Mouse (Mus musculus): ENCODE data around the gene Pitx2. TPM values are rescaled to one million over a fixed set of nuclear protein-coding genes. Genes with fewer than 3 reads are reported as not detected.

The Pitx2 gene
- polyA plus RNA-seq, 1 experiment from 2014 or later = 1.8 TPM

- no peak overlapping the region for H3K27ac ChIP-seq (replicated peaks)
- ATAC-seq (replicated peaks) = peak; percentile 26; the same call in 1 of the 2 replicates
- no peaks in the 10 kb centered on the region for H3K9me3 ChIP-seq
- H3K4me1 ChIP-seq = peaks cover 31% of the 10 kb centered on the region
- no peaks in the 10 kb centered on the region for H3K36me3 ChIP-seq
- peak overlapping the region; percentile 14; the same call in 1 of the 2 replicates for H3K9ac ChIP-seq (replicated peaks)
- H3K4me3 ChIP-seq = peak overlapping the region; percentile 44
- H3K4me2 ChIP-seq (replicated peaks) = peak overlapping the region; percentile 72
- H3K27me3 ChIP-seq = peaks cover 82% of the 10 kb centered on the region
- WGBS = under 1% methylated on average over 34 of the region's 34 CpGs
Observed at GRCm38 (mm10) chr3:129214146-129214665, 14.5 kb downstream of the Pitx2 start.

GRCm38 (mm10) chr3:129214666-129215161 is 15.0 kb downstream of the Pitx2 start:
- Histone ChIP-seq H3K27me3 (peaks cover 82% of the 10 kb centered on the region), H3K4me3 (peak overlapping the region; percentile 44)

GRCm38 (mm10) chr3:129215241-129215750 is 15.6 kb downstream of the Pitx2 start:
- peaks cover 31% of the 10 kb centered on the region for H3K4me1 ChIP-seq
- H3K9me3 ChIP-seq = no peaks in the 10 kb centered on the region
- H3K27me3 ChIP-seq = peaks cover 82% of the 10 kb centered on the region
- no peaks in the 10 kb centered on the region for H3K36me3 ChIP-seq
- no peak for ATAC-seq (replicated peaks)
- no peak overlapping the region for H3K4me2 ChIP-seq (replicated peaks)
- 1% methylated on average over 26 of the region's 26 CpGs for WGBS
- H3K27ac ChIP-seq (replicated peaks) = no peak overlapping the region
- no peak overlapping the region for H3K4me3 ChIP-seq
- no peak overlapping the region for H3K9ac ChIP-seq (replicated peaks)

More at GRCm38 (mm10) chr3:129214666-129215161, 15.0 kb downstream of the Pitx2 start:
- Histone ChIP-seq H3K27ac (replicated peaks) (no peak overlapping the region), H3K9ac (replicated peaks) (0 out of 2 replicates have a peak overlapping the region, but pooled peaks have one; percentile 14), H3K9me3 (no peaks in the 10 kb centered on the region), H3K4me2 (replicated peaks) (peak overlapping the region; percentile 72), H3K4me1 (peaks cover 31% of the 10 kb centered on the region), H3K36me3 (no peaks in the 10 kb centered on the region)
- no peak for ATAC-seq (replicated peaks)
- WGBS = under 1% methylated on average over 31 of the region's 31 CpGs

- Histone ChIP-seq H3K27ac (replicated peaks) (no peak overlapping the region), H3K9ac (replicated peaks) (no peak overlapping the region), H3K4me3 (no peak overlapping the region), H3K4me1 (peaks cover 31% of the 10 kb centered on the region), H3K36me3 (no peaks in the 10 kb centered on the region), H3K4me2 (replicated peaks) (no peak overlapping the region), H3K27me3 (peaks cover 79% of the 10 kb centered on the region), H3K9me3 (no peaks in the 10 kb centered on the region)
- under 1% methylated on average over 35 of the region's 35 CpGs for WGBS
- ATAC-seq (replicated peaks) = no peak
Observed at GRCm38 (mm10) chr3:129215751-129216331, 16.2 kb downstream of the Pitx2 start.

- H3K27ac ChIP-seq (replicated peaks) = no peak overlapping the region
- H3K4me3 ChIP-seq = no peak overlapping the region
- H3K27me3 ChIP-seq = peaks cover 79% of the 10 kb centered on the region
- H3K4me1 ChIP-seq = peaks cover 31% of the 10 kb centered on the region
- no peak overlapping the region for H3K9ac ChIP-seq (replicated peaks)
- WGBS = under 1% methylated on average over 9 of the region's 9 CpGs
- no peaks in the 10 kb centered on the region for H3K9me3 ChIP-seq
- H3K36me3 ChIP-seq = no peaks in the 10 kb centered on the region
- ATAC-seq (replicated peaks) = no peak
- no peak overlapping the region for H3K4me2 ChIP-seq (replicated peaks)
Observed at GRCm38 (mm10) chr3:129216491-129216890, 16.8 kb downstream of the Pitx2 start.

- Histone ChIP-seq H3K9ac (replicated peaks) (no peak overlapping the region), H3K9me3 (no peaks in the 10 kb centered on the region), H3K36me3 (no peaks in the 10 kb centered on the region), H3K4me1 (peaks cover 31% of the 10 kb centered on the region), H3K4me3 (no peak overlapping the region), H3K4me2 (replicated peaks) (no peak overlapping the region), H3K27me3 (peaks cover 77% of the 10 kb centered on the region), H3K27ac (replicated peaks) (no peak overlapping the region)
- 1% methylated on average over 34 of the region's 34 CpGs for WGBS
- ATAC-seq (replicated peaks) = no peak
Observed at GRCm38 (mm10) chr3:129216911-129217561, 17.4 kb downstream of the Pitx2 start.

- no peak for ATAC-seq (replicated peaks)
- Histone ChIP-seq H3K36me3 (no peaks in the 10 kb centered on the region), H3K4me2 (replicated peaks) (no peak overlapping the region), H3K4me1 (peaks cover 31% of the 10 kb centered on the region), H3K27ac (replicated peaks) (no peak overlapping the region), H3K9ac (replicated peaks) (no peak overlapping the region), H3K27me3 (peaks cover 75% of the 10 kb centered on the region), H3K9me3 (no peaks in the 10 kb centered on the region), H3K4me3 (no peak overlapping the region)
- WGBS = 1% methylated on average over 12 of the region's 12 CpGs
Observed at GRCm38 (mm10) chr3:129217862-129218370, 18.2 kb downstream of the Pitx2 start.

GRCm38 (mm10) chr3:129218371-129218921 is 18.8 kb downstream of the Pitx2 start:
- ATAC-seq (replicated peaks) = no peak
- Histone ChIP-seq H3K27me3 (peaks cover 75% of the 10 kb centered on the region), H3K9ac (replicated peaks) (no peak overlapping the region), H3K27ac (replicated peaks) (no peak overlapping the region), H3K4me3 (no peak overlapping the region; the same call in 1 of the 2 replicates), H3K36me3 (no peaks in the 10 kb centered on the region), H3K4me2 (replicated peaks) (no peak overlapping the region), H3K9me3 (no peaks in the 10 kb centered on the region), H3K4me1 (peaks cover 31% of the 10 kb centered on the region)
- under 1% methylated on average over 41 of the region's 41 CpGs for WGBS

GRCm38 (mm10) chr3:129220086-129220670 is 20.5 kb downstream of the Pitx2 start:
- Histone ChIP-seq H3K4me3 (no peak overlapping the region), H3K4me1 (peaks cover 13% of the 10 kb centered on the region), H3K27me3 (peaks cover 81% of the 10 kb centered on the region), H3K36me3 (no peaks in the 10 kb centered on the region), H3K9ac (replicated peaks) (no peak overlapping the region), H3K9me3 (no peaks in the 10 kb centered on the region), H3K27ac (replicated peaks) (no peak overlapping the region), H3K4me2 (replicated peaks) (no peak overlapping the region)
- ATAC-seq (replicated peaks) = no peak
- WGBS = 2% methylated on average over 7 of the region's 7 CpGs

- no peaks in the 10 kb centered on the region for H3K9me3 ChIP-seq
- 2% methylated on average over 24 of the region's 24 CpGs for WGBS
- H3K27me3 ChIP-seq = peaks cover 81% of the 10 kb centered on the region
- no peak overlapping the region for H3K4me2 ChIP-seq (replicated peaks)
- H3K9ac ChIP-seq (replicated peaks) = no peak overlapping the region
- H3K27ac ChIP-seq (replicated peaks) = no peak overlapping the region
- H3K36me3 ChIP-seq = no peaks in the 10 kb centered on the region
- no peak overlapping the region for H3K4me3 ChIP-seq
- no peak for ATAC-seq (replicated peaks)
- peaks cover 7% of the 10 kb centered on the region for H3K4me1 ChIP-seq
Observed at GRCm38 (mm10) chr3:129220681-129221379, 21.2 kb downstream of the Pitx2 start.

All from forebrain, embryonic 15.5 days (tissue).